Mouse (Mus musculus): Measurements from ENCODE around the gene Rtel1.

Rtel1 gene

DNA sequence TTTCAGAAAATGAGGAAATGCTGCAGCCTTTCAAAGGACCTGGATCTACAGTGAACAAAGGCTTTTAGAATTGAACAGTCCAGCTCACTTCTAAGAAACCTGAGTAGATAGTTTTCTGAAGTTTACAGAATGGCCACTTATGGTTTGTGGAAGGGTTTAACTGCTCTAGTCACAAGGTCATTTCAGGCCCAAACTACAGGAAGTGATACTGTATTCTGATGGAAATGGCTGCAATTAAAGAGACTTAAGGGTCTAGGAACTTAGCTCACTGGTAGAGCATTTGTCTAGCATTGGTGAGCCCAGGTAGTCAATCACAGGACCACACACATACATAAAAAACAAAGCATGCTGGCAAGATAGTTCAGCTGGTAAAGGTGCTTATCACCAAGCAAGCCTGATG lies 13.0 kb downstream of the Rtel1 start:
- no peak for DNase-seq

DNA sequence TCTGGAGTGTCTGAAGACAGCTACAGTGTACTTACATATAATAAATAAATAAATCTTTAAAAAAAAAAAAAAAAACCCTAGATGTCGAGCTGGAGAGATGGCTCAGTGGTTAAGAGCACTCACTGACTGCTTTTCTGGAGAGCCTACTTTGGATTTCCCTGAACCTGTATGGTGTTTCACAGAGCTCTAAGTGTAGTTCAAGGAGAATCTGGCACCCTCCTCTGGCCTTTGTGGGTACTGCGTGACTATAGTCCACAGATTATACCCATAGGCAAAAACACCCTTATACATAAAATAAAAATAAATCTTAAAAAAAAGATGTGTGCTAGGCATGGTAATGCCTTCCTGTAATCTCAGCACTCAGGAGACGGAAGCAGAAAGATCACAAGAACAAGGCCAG lies 14.5 kb downstream of the Rtel1 start:
- peak; percentile 49 for DNase-seq

DNA sequence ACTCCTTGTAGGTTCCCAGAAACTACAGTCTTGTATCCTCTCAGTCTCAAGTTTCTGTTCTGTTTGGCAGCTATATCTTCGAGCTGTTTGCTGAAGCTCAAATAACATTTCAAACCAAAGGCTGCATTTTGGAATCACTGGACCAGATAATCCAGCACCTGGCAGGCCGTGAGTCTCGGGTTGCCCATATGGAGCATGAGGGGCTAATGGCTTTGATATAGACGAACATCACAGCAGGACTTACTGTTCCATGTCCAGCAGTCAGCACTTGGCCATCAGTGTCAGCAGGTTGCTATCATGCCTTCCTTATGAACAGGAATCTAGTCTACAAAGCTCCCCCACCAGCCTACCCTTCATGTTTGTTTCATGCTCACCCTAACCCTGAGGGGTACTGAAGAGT lies 20.9 kb downstream of the Rtel1 start:
- DNase-seq, result no peak

DNA sequence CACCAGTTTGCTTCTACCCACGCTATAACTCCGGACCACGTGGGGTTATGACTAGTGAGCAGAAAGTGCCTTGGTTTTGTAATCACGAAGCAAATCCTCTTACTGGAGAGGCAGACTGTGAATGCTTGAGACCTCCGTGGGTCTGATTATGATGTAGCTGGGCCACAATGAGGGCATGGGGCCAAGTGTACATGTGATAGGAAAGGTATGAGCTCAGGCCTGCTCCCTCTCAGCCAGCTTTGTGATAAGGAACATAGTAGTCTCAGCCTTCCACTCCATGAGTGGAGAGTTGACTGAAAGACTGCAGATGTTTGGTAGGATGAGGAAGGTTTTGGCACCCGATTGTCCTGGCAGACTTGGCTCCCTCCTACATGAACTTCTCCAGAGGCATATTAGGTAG lies 23.2 kb downstream of the Rtel1 start:
- no peak for DNase-seq

DNA sequence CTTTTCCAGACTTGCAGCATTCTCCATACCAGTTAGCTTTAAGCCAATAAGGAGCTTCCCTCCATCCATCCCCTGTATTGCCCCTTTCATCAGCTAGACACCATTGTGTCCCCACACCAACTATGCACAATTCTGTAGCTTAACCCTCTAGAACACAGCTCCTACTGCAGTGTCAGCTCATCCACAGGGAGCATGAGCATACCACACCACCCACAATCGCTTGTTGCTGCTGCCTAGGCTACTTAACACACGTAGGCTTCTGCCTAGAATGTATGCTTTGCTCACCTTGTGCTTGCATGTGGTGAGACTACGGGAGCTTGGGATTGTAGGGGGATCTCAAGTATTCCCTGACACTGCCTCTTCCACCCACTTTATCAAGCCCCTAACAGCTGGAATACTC lies 37.2 kb downstream of the Rtel1 start:
- DNase-seq, result no peak

DNA sequence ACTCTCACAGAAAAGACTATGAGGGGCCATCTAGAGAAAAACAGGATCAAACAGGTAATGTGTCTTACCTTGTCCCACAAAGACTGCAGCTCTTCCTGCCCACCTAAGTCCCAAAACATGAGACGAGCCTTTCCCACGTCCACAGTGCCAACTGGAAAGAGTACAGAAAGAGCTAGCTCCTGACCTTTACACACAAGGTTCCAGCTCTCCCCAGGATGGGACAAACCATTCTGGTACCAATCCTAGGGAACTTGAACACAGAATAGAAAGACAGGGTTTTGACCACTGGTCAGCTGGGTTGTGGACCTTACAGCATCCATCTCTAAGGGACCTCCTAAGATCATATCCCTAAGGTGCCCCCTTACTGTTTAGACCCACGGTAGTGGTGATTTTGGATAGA lies 44.4 kb downstream of the Rtel1 start:
- no peak for DNase-seq

DNA sequence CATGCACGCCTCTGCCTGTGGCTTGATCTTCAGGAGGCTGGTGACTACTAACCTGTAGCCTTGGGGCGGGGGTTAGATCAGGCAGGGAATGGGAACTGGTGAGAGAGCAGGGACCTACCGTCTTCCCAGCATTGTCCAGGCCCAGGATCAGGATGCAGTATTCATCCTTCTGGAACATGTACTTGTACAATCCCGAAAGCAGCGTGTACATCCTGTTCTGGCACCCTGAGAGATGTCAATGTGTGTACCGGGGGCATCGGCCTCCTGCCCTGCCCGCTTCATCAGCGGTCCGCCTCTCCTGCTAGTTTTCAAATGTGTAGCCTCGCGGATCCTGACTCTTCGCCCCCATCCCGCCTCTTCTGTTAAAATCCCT lies 44.9 kb downstream of the Rtel1 start:
- DNase-seq, result no peak

DNA sequence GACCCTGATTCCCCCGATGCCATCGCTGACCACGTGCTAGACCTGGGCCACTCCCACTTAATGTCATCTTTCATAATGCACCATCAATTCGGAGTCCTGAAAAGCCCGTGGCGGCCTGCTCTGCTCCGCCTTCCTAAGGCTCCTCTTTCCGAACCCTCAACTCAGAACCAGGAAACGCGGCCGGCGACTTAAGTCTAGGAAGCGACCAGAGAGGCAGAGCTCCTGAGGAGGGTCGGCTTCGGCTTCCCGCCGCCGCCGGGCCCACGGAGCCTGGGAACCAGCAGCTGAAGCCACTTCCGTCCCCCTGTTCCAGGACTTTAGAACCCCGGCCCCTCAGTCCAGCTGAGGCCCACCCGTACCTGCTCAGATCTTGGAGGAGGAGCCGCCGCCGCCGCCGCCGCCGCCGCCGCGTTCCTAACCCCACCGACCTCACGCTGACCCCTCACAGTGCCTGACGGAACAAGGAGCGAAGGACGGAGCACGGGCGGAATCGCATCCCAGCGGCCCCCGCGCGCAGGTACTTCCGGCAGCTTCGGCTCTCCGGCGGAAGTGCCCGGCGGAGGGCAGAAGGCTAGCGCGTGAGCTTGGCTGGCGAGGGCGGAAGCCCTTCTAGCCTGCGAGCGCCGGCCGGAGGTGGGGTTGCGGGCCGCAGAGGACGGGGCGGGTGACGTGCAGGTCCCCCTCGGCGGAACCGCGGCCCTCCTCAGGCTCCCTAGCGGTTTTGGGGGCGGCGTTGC lies 45.5 kb downstream of the Rtel1 start, which contains the start of the genes Zgpat and Arfrp1:
Gene Zgpat, plus strand, starts transcription at position 69 of the 737 bp plus-strand sequence.
Gene Arfrp1, minus strand, starts transcription at position 545 of the 737 bp plus-strand sequence.
- DNase-seq, result peak; percentile 86

DNA sequence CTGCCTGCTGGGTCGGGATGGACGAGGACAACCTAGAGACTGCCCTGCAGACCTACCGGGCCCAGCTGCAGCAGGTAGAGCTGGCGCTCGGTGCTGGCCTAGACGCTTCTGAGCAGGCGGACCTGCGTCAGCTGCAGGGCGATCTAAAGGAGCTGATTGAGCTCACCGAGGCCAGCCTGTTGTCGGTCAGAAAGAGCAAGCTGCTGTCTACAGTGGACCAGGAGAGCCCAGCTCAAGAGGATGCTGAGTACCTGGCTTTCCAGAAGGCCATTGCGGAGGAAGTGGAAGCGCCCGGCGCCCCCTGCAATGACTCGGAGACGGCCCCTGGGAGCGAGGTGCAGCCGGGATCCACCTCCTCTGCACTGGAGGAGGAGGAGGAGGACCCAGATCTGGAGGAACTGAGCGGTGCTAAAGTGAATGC lies 46.1 kb downstream of the Rtel1 start:
- DNase-seq, result no peak

DNA sequence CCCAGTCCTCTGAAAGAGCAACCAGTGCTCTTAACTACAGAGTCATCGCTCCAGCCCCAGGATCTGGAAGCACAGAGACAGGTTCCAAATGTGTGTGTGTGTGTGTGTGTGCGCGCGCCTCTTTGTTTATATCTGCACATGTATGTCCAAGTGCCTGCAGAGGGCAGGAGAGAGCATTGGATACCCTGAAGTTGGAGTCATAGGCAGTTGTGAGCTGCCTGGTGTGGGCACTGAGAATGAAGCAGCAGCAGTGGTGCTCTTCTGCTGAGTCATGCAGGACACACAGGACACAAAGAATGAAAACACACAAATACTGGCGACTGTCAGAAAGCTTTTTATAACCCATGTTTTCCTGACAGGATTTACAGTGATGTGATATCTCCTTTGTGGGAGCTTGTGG lies 50.5 kb downstream of the Rtel1 start:
- no peak for DNase-seq

DNA sequence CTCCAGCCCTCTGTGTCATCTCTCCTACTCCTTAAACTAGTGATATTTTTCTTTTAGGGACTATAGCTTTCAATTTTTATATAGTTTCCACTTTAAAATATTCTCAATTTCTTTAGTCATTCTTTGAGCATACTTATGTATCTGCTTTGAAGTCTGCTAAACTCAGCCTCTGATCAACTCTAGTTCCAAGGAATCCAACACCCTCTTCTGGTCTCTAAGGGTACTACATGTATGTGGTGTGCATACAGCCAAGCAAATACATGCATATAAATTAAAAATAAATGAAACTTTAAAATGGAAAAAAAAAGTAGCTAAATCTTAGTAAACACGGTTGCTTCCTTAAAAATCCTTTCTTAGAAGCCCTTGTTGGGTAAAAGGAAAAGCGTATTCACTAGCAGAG lies 56.2 kb downstream of the Rtel1 start:
- DNase-seq, result no peak

DNA sequence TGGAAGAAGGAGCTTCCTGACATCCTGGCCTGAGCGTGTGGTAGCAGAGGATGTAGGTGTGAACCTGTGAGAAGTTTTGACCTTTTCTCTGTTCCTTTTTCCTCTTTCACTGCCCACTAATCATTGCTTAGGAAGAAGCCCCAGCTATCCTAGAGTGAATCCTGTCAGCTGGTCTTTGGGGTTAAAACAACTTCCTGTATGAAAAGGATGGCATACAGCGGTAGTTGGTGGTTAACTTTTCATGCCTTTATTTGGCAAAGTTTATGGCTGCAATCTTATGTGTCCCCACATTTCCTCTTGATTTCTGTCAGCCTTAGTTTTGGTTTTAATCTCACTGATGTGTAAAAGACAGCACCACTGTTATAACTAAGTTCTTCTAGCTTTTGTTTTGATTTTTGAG lies 57.7 kb downstream of the Rtel1 start:
- no peak for DNase-seq

DNA sequence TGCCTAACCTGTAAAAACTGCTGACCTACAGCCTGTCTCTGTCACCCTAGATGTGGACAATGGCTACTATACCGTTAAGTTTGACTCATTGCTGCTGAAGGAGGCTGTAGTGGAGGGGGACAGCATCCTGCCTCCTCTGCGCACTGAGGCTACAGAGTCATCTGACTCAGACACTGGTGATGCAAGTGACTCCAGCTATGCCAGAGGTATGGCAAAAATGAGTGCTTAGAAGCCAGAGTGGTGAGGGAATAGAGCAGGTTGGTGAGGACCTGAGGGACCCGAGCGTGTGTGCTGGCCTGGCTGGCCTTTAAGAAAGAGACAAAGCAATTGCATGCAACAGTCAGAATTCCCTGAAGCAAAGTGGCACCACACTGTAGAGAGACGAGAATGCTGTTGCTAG lies 59.2 kb downstream of the Rtel1 start:
- no peak for DNase-seq

DNA sequence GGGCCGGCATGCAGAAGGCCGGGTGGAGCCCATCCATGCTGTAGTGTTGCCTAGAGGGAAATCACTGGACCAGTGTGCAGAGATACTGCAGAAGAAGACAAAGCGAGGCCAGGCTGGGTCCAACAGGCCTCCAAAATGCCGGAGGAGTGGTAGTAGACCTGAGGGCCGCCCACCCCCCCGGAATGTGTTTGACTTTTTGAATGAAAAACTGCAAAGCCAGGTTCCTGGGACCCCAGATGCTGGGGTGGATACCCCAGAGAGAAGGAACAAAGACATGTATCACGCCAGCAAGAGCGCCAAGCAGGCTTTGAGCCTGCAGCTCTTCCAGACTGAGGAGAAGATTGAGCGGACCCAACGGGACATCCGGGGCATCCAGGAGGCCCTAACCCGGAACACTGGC lies 60.2 kb downstream of the Rtel1 start, which contains the start of gene Lime1:
Gene Lime1, plus strand, starts transcription at position 301 of the 400 bp plus-strand sequence.
- DNase-seq, result no peak

DNA sequence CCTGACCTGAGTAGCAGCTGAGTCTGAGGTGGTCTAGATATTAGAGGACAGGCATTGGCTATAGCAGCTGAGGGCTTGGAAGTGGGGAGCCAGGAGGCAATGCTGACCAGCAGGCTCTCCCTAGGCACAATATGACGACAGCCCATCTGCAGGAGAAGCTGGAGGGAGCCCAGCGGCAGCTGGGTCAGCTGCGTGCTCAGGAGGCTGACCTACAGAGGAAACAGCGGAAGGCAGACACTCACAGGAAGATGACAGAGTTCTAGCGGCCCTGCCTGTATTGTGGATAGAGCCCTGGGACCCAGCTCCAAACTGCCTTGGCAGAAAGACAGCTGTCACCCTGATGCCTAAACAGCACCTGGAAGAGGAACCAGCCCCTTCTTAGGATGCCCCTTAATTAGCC lies 60.7 kb downstream of the Rtel1 start:
- DNase-seq, result no peak

DNA sequence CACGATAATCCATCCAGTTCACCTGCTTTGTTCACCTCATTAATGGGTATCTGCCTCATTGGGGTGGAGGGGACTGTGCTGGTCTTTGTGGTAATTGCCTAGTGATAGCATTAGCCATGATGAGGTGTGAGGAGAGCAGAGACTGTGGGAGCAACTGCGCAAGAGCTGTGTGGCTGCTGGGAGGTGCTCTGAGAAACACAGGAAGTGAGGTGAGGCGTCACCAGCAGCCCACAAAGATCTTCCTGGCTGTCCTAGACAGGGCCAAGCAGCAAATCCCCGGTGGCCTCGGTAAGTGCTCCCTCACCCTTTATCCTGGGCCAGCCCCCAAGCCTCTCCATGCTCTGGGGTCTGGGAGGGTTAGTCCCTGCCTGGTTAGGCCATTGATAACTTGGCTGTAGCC lies 61.6 kb downstream of the Rtel1 start:
- DNase-seq, result no peak

DNA sequence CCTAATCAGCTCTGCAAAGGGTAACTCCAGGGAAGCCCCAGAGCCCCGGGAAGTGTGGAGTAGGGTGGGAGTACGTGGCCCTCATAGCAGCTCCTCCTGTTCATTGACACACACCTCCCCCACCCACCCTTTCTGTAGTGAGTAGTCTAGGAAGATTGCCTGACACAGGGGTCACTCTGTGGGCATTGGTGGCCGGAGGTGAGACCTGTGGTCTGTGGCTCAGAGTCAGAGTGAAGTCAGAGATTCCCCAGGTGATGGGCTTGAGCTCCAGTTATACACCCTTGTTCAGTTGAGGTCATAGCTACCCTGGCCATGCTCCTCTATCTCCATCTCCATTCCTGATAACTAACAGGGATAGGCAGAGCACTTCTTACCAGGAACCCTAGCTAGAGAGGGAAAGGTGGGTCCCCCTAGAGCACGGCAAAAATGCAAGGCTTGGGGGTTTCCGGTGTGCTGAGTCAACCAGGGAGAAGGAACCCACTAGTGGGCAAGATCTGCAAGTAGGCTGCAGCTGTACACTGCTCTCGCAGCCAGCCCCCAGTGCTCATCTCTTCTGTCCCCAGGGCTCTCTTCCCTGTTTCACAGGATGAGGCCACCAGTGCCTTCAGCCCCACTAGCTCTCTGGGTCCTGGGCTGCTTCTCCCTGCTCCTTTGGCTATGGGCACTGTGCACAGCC lies 62.2 kb downstream of the Rtel1 start:
- no peak for DNase-seq

DNA sequence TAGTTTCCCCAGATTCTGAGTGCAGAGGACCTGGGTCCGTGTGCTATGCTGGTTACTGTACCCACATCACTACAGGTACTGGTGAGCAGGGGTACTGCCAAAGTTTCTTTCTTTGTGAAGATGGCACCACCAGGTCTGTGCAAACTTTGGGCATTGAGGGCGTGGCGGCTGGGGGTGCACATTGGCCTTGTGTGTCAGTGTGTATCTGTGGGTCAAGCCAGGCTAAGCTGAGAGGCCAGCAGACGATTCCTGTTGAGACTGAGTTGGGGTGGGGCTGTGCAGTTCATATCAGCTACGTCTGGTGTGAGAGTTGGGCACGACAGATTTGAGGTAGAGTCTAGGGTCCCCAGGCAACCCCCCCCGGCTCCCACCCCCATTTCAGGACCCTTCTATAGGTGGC lies 64.9 kb downstream of the Rtel1 start:
- no peak for DNase-seq

DNA sequence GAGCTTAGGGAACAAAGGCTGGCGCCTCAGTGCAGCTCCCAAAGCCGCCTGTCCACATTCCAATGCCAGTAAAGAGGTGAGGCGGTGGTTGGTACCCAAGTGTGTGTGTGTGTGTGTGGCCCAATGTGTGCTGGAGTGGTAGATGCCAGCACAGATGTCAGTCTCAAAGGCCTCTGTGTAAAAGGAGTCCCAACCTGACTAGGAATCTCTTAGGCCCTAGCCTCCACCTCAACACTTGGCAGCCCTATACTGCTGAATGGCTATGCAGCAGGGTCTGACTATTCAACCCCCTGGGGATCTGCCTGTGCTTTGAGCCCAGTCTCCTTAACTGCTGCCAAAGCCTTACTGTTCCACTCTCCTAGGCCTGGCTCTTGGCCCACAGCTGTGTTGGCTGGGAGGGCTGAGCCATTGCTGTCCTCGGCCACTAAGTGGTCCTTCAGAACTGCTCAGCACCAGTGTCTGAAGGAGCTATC lies 65.4 kb downstream of the Rtel1 start:
- no peak for DNase-seq

DNA sequence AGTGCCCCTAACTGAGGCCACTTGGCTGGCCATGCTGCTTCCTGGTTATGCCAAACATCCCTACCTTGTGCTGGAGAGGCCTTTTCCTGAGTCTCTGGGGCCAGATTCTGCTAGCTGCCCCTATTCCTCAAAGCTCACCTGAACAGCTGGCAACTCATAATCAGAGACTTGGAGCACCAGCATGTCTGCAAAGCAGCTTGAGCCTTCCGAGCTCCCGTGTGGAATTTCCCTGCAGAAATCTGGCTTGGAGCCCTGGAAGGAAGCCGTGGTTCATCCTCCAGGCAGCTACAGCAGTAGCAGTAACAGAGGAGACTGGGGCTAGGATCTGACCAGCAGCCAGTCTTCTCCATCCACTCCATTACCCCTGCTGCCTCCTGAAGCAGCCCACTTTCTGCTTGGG lies 66.3 kb downstream of the Rtel1 start:
- DNase-seq, result no peak

DNA sequence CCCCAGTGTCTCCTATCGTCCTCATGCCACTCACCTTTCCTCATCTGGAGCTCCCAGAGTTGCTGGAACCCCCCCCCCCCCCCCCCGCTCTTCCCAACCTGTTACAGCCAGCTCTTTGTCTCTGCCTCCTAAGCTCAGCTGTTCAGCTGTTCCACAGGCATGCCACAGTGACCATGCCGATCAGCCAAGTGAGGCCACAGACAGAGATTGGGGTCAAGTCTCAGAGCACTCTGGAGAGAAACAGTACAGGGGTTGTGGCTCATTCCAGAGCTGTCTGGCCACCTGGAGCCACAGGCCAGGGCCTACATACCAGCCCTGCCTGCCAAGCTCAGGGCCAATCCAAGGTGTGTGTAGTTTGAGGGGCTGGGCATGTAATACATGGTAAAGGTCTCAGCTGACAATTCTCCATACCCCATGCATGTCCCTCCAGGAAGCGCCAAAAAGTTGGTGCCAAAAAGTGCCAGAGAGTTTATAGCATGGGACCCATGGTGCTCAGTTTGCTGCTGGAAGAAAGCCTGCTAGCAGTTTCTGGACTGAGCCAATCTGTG lies 67.2 kb downstream of the Rtel1 start:
- DNase-seq, result no peak

DNA sequence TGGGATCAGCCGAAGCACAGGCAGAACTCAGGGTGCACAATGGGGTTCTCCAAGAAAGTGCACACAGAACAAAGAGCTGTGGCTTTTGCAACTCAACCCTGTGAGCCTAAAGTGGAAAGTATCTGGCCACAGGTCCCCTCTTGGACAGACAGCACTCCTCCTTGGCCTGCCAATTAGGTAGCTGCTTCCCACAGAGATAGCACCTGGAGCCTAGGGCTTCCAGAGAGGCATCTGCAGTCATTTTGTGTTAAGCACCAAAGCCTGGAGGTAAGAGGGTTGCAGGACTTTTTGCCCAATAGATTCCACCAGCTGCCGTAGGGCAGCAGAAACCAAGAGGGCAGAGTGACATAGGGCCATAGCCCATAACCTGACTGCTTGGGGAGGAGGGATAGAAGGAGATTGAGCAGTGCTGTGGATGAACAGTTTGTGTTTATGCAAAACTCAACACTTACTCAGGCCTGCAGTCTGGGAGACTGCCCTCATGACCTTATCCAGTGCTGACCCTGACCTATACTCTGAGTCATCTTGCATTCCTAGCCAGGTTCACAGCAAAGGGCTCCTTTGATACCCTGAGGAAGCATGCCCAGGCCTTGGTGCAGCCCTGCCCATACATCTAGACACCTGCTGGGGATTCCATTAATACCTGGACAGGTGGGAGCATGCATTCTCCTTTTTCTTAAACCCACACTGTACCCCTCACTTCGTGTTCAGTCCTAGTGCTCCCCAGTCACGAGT lies 70.8 kb downstream of the Rtel1 start:
- no peak for DNase-seq

DNA sequence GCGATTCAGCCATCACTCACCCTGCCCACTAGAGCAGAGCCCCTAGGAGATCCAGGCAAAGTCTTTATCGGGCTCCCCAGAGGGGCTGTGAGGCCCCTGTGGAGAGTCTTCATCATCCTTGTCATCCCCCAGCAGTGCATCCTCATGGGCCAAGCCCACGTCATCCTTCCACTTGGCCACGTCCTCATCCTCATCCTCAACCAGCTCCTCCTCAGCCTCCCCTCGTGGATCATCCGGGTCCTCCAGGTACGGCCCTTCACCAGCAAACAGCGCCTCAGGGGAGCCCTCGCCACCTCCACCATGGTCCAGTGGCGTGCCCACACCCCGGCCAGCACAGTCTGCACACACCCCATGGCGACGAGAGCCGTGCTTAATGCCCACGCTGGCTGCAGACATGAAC lies 71.5 kb downstream of the Rtel1 start:
- no peak for DNase-seq

DNA sequence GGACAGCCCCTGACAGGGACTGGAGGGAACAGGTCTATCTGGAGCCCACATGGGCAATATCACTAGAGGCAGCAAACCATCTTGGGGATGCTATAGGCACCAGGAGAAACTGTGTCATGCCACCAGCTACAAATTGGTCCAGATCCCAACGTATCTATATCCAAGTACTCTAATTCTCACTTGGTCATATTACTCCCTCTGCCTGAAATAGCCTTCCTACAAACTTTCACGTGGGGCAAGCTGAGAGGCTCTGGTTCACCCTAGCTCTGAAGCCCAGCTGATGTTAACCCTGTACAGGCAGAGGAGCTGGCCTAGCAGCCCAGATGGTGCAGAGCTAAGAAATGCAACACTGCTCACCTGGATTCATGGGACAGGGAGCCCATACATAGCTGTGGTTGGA lies 72.0 kb downstream of the Rtel1 start:
- no peak for DNase-seq
